Mouse (Mus musculus) ES-Bruce4 (cell line): ENCODE data around the gene Fam129b.

ENCODE experiments used
- CTCF ChIP-seq: IDR thresholded peaks from one replicate; pipeline ENCODE4 v1.8.1; 2011; ENCODE audit warnings: low read depth, low read length
- EP300 ChIP-seq: IDR thresholded peaks from 2 replicates; pipeline ENCODE4 v1.6.1; 2011; ENCODE audit warnings: low read depth, low read length; ENCODE audit not compliant: insufficient read depth
- POLR2A ChIP-seq: IDR thresholded peaks from one replicate; pipeline ENCODE4 v1.8.1; 2011; ENCODE audit warnings: low read length; ENCODE audit not compliant: insufficient read depth

- no peak for TF ChIP-seq POLR2A
- TF ChIP-seq EP300: no peak
- no peak for TF ChIP-seq CTCF
Measured at GRCm38 (mm10) chr2:32914362-32914761, 38.4 kb downstream of the Fam129b start.
